Mouse (Mus musculus): ENCODE measurements around the gene Cygb. TPM values are rescaled to one million over a fixed set of nuclear protein-coding genes. Genes with fewer than 3 reads are reported as not detected.

The Cygb gene
- polyA plus RNA-seq, 1 experiment from 2014 or later, result 20.8 TPM

- H3K4me2 ChIP-seq (replicated peaks; ENCODE audit: low read depth, low read length), result no peak overlapping the region
- no peak for ATAC-seq (ENCODE audit: insufficient number of reproducible peaks, insufficient read depth, low FRiP score, low read depth)
- H3K9ac ChIP-seq (replicated peaks; ENCODE audit: low read depth, low read length), result no peak overlapping the region
Measured at GRCm38 (mm10) chr11:116648213-116648921, 5.7 kb downstream of the Cygb start.

GRCm38 (mm10) chr11:116647340-116647991 is 6.6 kb downstream of the Cygb start:
- no peaks in the 10 kb centered on the region for H3K36me3 ChIP-seq (ENCODE audit: control insufficient read depth, insufficient read depth, low read length)
- peak; percentile 7; the same call in 1 of the 2 replicates for ATAC-seq (ENCODE audit: insufficient number of reproducible peaks, insufficient read depth, low FRiP score, low read depth)
- H3K27ac ChIP-seq (ENCODE audit: low read length), result peak overlapping the region; percentile 91
- WGBS, result 46% methylated on average over 11 of the region's 11 CpGs
- peaks cover 35% of the 10 kb centered on the region for H3K4me1 ChIP-seq (ENCODE audit: control insufficient read depth, insufficient read depth, low read length)
- no peaks in the 10 kb centered on the region for H3K9me3 ChIP-seq (ENCODE audit: control insufficient read depth, low read depth, low read length)
- no peak overlapping the region for H3K4me3 ChIP-seq (ENCODE audit: low read depth, low read length)
- 0 out of 2 replicates have a peak overlapping the region, but pooled peaks have one; percentile 10 for H3K4me2 ChIP-seq (replicated peaks; ENCODE audit: low read depth, low read length)
- 0 out of 2 replicates have a peak overlapping the region, but pooled peaks have one; percentile 1 for H3K9ac ChIP-seq (replicated peaks; ENCODE audit: low read depth, low read length)
- no peaks in the 10 kb centered on the region for H3K27me3 ChIP-seq (ENCODE audit: control insufficient read depth, insufficient read depth, low read length)

More at GRCm38 (mm10) chr11:116648213-116648921, 5.7 kb downstream of the Cygb start:
- Histone ChIP-seq H3K27me3 (ENCODE audit: control insufficient read depth, insufficient read depth, low read length) (no peaks in the 10 kb centered on the region), H3K4me1 (ENCODE audit: control insufficient read depth, insufficient read depth, low read length) (peaks cover 37% of the 10 kb centered on the region), H3K27ac (ENCODE audit: low read length) (peak overlapping the region; percentile 91), H3K4me3 (ENCODE audit: low read depth, low read length) (no peak overlapping the region), H3K36me3 (ENCODE audit: control insufficient read depth, insufficient read depth, low read length) (no peaks in the 10 kb centered on the region), H3K9me3 (ENCODE audit: control insufficient read depth, low read depth, low read length) (no peaks in the 10 kb centered on the region)
- 48% methylated on average over 18 of the region's 18 CpGs for WGBS

GRCm38 (mm10) chr11:116646771-116647170 is 7.3 kb downstream of the Cygb start:
- no peaks in the 10 kb centered on the region for H3K9me3 ChIP-seq (ENCODE audit: control insufficient read depth, low read depth, low read length)
- no peak for ATAC-seq (ENCODE audit: insufficient number of reproducible peaks, insufficient read depth, low FRiP score, low read depth)
- H3K27ac ChIP-seq (ENCODE audit: low read length), result 0 out of 2 replicates have a peak overlapping the region, but pooled peaks have one; percentile 91
- H3K4me1 ChIP-seq (ENCODE audit: control insufficient read depth, insufficient read depth, low read length), result peaks cover 35% of the 10 kb centered on the region
- no peaks in the 10 kb centered on the region for H3K36me3 ChIP-seq (ENCODE audit: control insufficient read depth, insufficient read depth, low read length)
- no peaks in the 10 kb centered on the region for H3K27me3 ChIP-seq (ENCODE audit: control insufficient read depth, insufficient read depth, low read length)
- H3K4me3 ChIP-seq (ENCODE audit: low read depth, low read length), result no peak overlapping the region
- 0 out of 2 replicates have a peak overlapping the region, but pooled peaks have one; percentile 1 for H3K9ac ChIP-seq (replicated peaks; ENCODE audit: low read depth, low read length)
- no peak overlapping the region for H3K4me2 ChIP-seq (replicated peaks; ENCODE audit: low read depth, low read length)
- WGBS, result 85% methylated on average over 7 of the region's 7 CpGs

GRCm38 (mm10) chr11:116646136-116646535 is 8.0 kb downstream of the Cygb start:
- H3K27ac ChIP-seq (ENCODE audit: low read length), result no peak overlapping the region
- H3K4me1 ChIP-seq (ENCODE audit: control insufficient read depth, insufficient read depth, low read length), result peaks cover 35% of the 10 kb centered on the region
- H3K27me3 ChIP-seq (ENCODE audit: control insufficient read depth, insufficient read depth, low read length), result no peaks in the 10 kb centered on the region
- no peak overlapping the region for H3K9ac ChIP-seq (replicated peaks; ENCODE audit: low read depth, low read length)
- ATAC-seq (ENCODE audit: insufficient number of reproducible peaks, insufficient read depth, low FRiP score, low read depth), result no peak
- H3K9me3 ChIP-seq (ENCODE audit: control insufficient read depth, low read depth, low read length), result no peaks in the 10 kb centered on the region
- 67% methylated on average over 11 of the region's 11 CpGs for WGBS
- no peaks in the 10 kb centered on the region for H3K36me3 ChIP-seq (ENCODE audit: control insufficient read depth, insufficient read depth, low read length)
- no peak overlapping the region for H3K4me2 ChIP-seq (replicated peaks; ENCODE audit: low read depth, low read length)
- H3K4me3 ChIP-seq (ENCODE audit: low read depth, low read length), result no peak overlapping the region

GRCm38 (mm10) chr11:116645446-116646110 is 8.5 kb downstream of the Cygb start:
- Histone ChIP-seq H3K9ac (replicated peaks; ENCODE audit: low read depth, low read length) (no peak overlapping the region), H3K9me3 (ENCODE audit: control insufficient read depth, low read depth, low read length) (no peaks in the 10 kb centered on the region), H3K27ac (ENCODE audit: low read length) (no peak overlapping the region), H3K4me2 (replicated peaks; ENCODE audit: low read depth, low read length) (no peak overlapping the region), H3K27me3 (ENCODE audit: control insufficient read depth, insufficient read depth, low read length) (no peaks in the 10 kb centered on the region), H3K4me1 (ENCODE audit: control insufficient read depth, insufficient read depth, low read length) (peaks cover 35% of the 10 kb centered on the region), H3K36me3 (ENCODE audit: control insufficient read depth, insufficient read depth, low read length) (no peaks in the 10 kb centered on the region), H3K4me3 (ENCODE audit: low read depth, low read length) (no peak overlapping the region)
- WGBS, result 41% methylated on average over 8 of the region's 8 CpGs
- no peak for ATAC-seq (ENCODE audit: insufficient number of reproducible peaks, insufficient read depth, low FRiP score, low read depth)

- peaks cover 35% of the 10 kb centered on the region for H3K4me1 ChIP-seq (ENCODE audit: control insufficient read depth, insufficient read depth, low read length)
- H3K27ac ChIP-seq (ENCODE audit: low read length), result no peak overlapping the region
- H3K9me3 ChIP-seq (ENCODE audit: control insufficient read depth, low read depth, low read length), result no peaks in the 10 kb centered on the region
- no peak overlapping the region for H3K4me3 ChIP-seq (ENCODE audit: low read depth, low read length)
- H3K9ac ChIP-seq (replicated peaks; ENCODE audit: low read depth, low read length), result no peak overlapping the region
- H3K27me3 ChIP-seq (ENCODE audit: control insufficient read depth, insufficient read depth, low read length), result no peaks in the 10 kb centered on the region
- ATAC-seq (ENCODE audit: insufficient number of reproducible peaks, insufficient read depth, low FRiP score, low read depth), result no peak
- no peaks in the 10 kb centered on the region for H3K36me3 ChIP-seq (ENCODE audit: control insufficient read depth, insufficient read depth, low read length)
- 47% methylated on average over 21 of the region's 21 CpGs for WGBS
- H3K4me2 ChIP-seq (replicated peaks; ENCODE audit: low read depth, low read length), result no peak overlapping the region
Measured at GRCm38 (mm10) chr11:116644225-116645112, 9.6 kb downstream of the Cygb start.

- no peak for ATAC-seq (ENCODE audit: insufficient number of reproducible peaks, insufficient read depth, low FRiP score, low read depth)
- no peak overlapping the region for H3K9ac ChIP-seq (replicated peaks; ENCODE audit: low read depth, low read length)
Measured at GRCm38 (mm10) chr11:116643579-116644224, 10.4 kb downstream of the Cygb start.

More at GRCm38 (mm10) chr11:116643579-116644224, 10.4 kb downstream of the Cygb start:
- Histone ChIP-seq H3K27ac (ENCODE audit: low read length) (no peak overlapping the region), H3K4me1 (ENCODE audit: control insufficient read depth, insufficient read depth, low read length) (peaks cover 29% of the 10 kb centered on the region), H3K36me3 (ENCODE audit: control insufficient read depth, insufficient read depth, low read length) (no peaks in the 10 kb centered on the region), H3K4me2 (replicated peaks; ENCODE audit: low read depth, low read length) (peak overlapping the region; percentile 37), H3K4me3 (ENCODE audit: low read depth, low read length) (no peak overlapping the region), H3K27me3 (ENCODE audit: control insufficient read depth, insufficient read depth, low read length) (no peaks in the 10 kb centered on the region), H3K9me3 (ENCODE audit: control insufficient read depth, low read depth, low read length) (no peaks in the 10 kb centered on the region)
- WGBS, result 11% methylated on average over 19 of the region's 19 CpGs

All from stomach, embryonic 14.5 days (tissue).